Mouse (Mus musculus) adrenal gland, postnatal 36 days (tissue): Measurements from ENCODE around the gene Scube1. TPM values are rescaled to one million over a fixed set of nuclear protein-coding genes. Genes with fewer than 3 reads are reported as not detected.

Experiments used
- DNase-seq, 2 experiments: peaks; one replicate each; pipeline ENCODE4 v3.0.0; 2021; ENCODE audit warnings: mixed read lengths in 1 of 2
- total RNA-seq, 2 experiments: library from RNA; stranded (reverse); gene quantifications; 2 replicates each; pipeline ENCODE4 v1.2.3; 2021

The Scube1 gene
- total RNA-seq, 2 experiments from 2014 or later = 4.4 to 4.6 TPM

GRCm38 (mm10) chr15:83595364-83595711, 129.5 kb downstream of the Scube1 start:
- no peak for DNase-seq

- DNase-seq = peak; percentile 96 to 97
These were observed 130.1 kb downstream of the Scube1 start, which contains the start of gene Ttll12 for GRCm38 (mm10) chr15:83594513-83595363. TSS of gene Ttll12 (minus strand) at chr15:83595157.

GRCm38 (mm10) chr15:83593702-83594512, 130.9 kb downstream of the Scube1 start:
- no peak for DNase-seq

- DNase-seq = peak; percentile 57 to 65
These were observed 131.6 kb downstream of the Scube1 start for GRCm38 (mm10) chr15:83593189-83593585.

- no peak for DNase-seq
These were observed 132.3 kb downstream of the Scube1 start for GRCm38 (mm10) chr15:83592260-83593188.

- no peak for DNase-seq
These were observed 133.1 kb downstream of the Scube1 start for GRCm38 (mm10) chr15:83591758-83592157.

- DNase-seq = no peak
These were observed 134.0 kb downstream of the Scube1 start for GRCm38 (mm10) chr15:83590841-83591240.

GRCm38 (mm10) chr15:83584741-83585220, 140.0 kb downstream of the Scube1 start:
- DNase-seq = no peak

- DNase-seq = peak; percentile 78 to 87
These were observed 141.2 kb downstream of the Scube1 start for GRCm38 (mm10) chr15:83583419-83584156.

GRCm38 (mm10) chr15:83582931-83583330, 141.9 kb downstream of the Scube1 start:
- DNase-seq = no peak

- DNase-seq = no peak
These were observed 148.2 kb downstream of the Scube1 start for GRCm38 (mm10) chr15:83576651-83577050.

- no peak for DNase-seq
These were observed 149.3 kb downstream of the Scube1 start for GRCm38 (mm10) chr15:83575543-83575942.

GRCm38 (mm10) chr15:83574731-83575351, 150.0 kb downstream of the Scube1 start:
- peak; percentile 79 to 86 for DNase-seq

- DNase-seq = no peak
These were observed 151.2 kb downstream of the Scube1 start for GRCm38 (mm10) chr15:83573606-83574005.

GRCm38 (mm10) chr15:83572132-83572531, 152.7 kb downstream of the Scube1 start:
- no peak for DNase-seq

GRCm38 (mm10) chr15:83571636-83572035, 153.2 kb downstream of the Scube1 start:
- DNase-seq = peak; percentile 77 to 81

GRCm38 (mm10) chr15:83570641-83571040, 154.2 kb downstream of the Scube1 start:
- no peak for DNase-seq

- DNase-seq = no peak
These were observed 155.1 kb downstream of the Scube1 start for GRCm38 (mm10) chr15:83569682-83570081.

- DNase-seq = peak; percentile 40 to 54
These were observed 156.3 kb downstream of the Scube1 start for GRCm38 (mm10) chr15:83568544-83568943.

- DNase-seq = no peak
These were observed 157.1 kb downstream of the Scube1 start for GRCm38 (mm10) chr15:83567728-83568127.

- DNase-seq = no peak
These were observed 158.8 kb downstream of the Scube1 start for GRCm38 (mm10) chr15:83566006-83566405.
